Mouse (Mus musculus): ENCODE measurements around the gene Adnp. TPM values are rescaled to one million over a fixed set of nuclear protein-coding genes. Genes with fewer than 3 reads are reported as not detected.

Adnp gene
- polyA plus RNA-seq, 1 experiment from 2014 or later: 1.4 TPM

- 57% methylated on average over 22 of the region's 22 CpGs for WGBS
- 0 out of 2 replicates have a peak, but pooled peaks have one; percentile 6 for ATAC-seq (ENCODE audit: insufficient read depth, low FRiP score)
- Histone ChIP-seq H3K27me3 (ENCODE audit: control insufficient read depth, insufficient read depth, low read length) (no peaks in the 10 kb centered on the region), H3K4me2 (ENCODE audit: low read depth, low read length) (no peak overlapping the region), H3K4me3 (replicated peaks; ENCODE audit: low read length) (no peak overlapping the region), H3K9me3 (replicated peaks; ENCODE audit: control insufficient read depth, low read length) (no peaks in the 10 kb centered on the region), H3K36me3 (ENCODE audit: control insufficient read depth, insufficient read depth, low read length) (no peaks in the 10 kb centered on the region), H3K9ac (ENCODE audit: low read length) (peak overlapping the region; percentile 35; the same call in 1 of the 2 replicates), H3K4me1 (ENCODE audit: control insufficient read depth, insufficient read depth, low read length) (peaks cover 16% of the 10 kb centered on the region), H3K27ac (ENCODE audit: low read length) (no peak overlapping the region)
Measured at GRCm38 (mm10) chr2:168147722-168148432, 59.0 kb downstream of the Adnp start.

GRCm38 (mm10) chr2:168145437-168145836, 61.5 kb downstream of the Adnp start:
- no peak overlapping the region for H3K9ac ChIP-seq (ENCODE audit: low read length)
- ATAC-seq (ENCODE audit: insufficient read depth, low FRiP score): peak; percentile 42; the same call in 1 of the 2 replicates
- no peaks in the 10 kb centered on the region for H3K27me3 ChIP-seq (ENCODE audit: control insufficient read depth, insufficient read depth, low read length)

GRCm38 (mm10) chr2:168143794-168144193, 63.1 kb downstream of the Adnp start:
- H3K36me3 ChIP-seq (ENCODE audit: control insufficient read depth, insufficient read depth, low read length): no peaks in the 10 kb centered on the region
- H3K27ac ChIP-seq (ENCODE audit: low read length): no peak overlapping the region
- no peaks in the 10 kb centered on the region for H3K9me3 ChIP-seq (replicated peaks; ENCODE audit: control insufficient read depth, low read length)
- no peak overlapping the region for H3K4me2 ChIP-seq (ENCODE audit: low read depth, low read length)
- H3K4me1 ChIP-seq (ENCODE audit: control insufficient read depth, insufficient read depth, low read length): peaks cover 16% of the 10 kb centered on the region
- 51% methylated on average over 5 of the region's 5 CpGs for WGBS
- no peak overlapping the region for H3K9ac ChIP-seq (ENCODE audit: low read length)
- no peaks in the 10 kb centered on the region for H3K27me3 ChIP-seq (ENCODE audit: control insufficient read depth, insufficient read depth, low read length)
- ATAC-seq (ENCODE audit: insufficient read depth, low FRiP score): no peak
- no peak overlapping the region for H3K4me3 ChIP-seq (replicated peaks; ENCODE audit: low read length)

More at GRCm38 (mm10) chr2:168145437-168145836, 61.5 kb downstream of the Adnp start:
- H3K27ac ChIP-seq (ENCODE audit: low read length): 0 out of 2 replicates have a peak overlapping the region, but pooled peaks have one; percentile 15
- H3K4me3 ChIP-seq (replicated peaks; ENCODE audit: low read length): no peak overlapping the region
- H3K36me3 ChIP-seq (ENCODE audit: control insufficient read depth, insufficient read depth, low read length): no peaks in the 10 kb centered on the region
- no peaks in the 10 kb centered on the region for H3K9me3 ChIP-seq (replicated peaks; ENCODE audit: control insufficient read depth, low read length)
- WGBS: 36% methylated on average over 2 of the region's 2 CpGs
- H3K4me2 ChIP-seq (ENCODE audit: low read depth, low read length): no peak overlapping the region
- peaks cover 16% of the 10 kb centered on the region for H3K4me1 ChIP-seq (ENCODE audit: control insufficient read depth, insufficient read depth, low read length)

GRCm38 (mm10) chr2:168137161-168137560, 69.8 kb downstream of the Adnp start:
- Histone ChIP-seq H3K27me3 (ENCODE audit: control insufficient read depth, insufficient read depth, low read length) (no peaks in the 10 kb centered on the region), H3K4me1 (ENCODE audit: control insufficient read depth, insufficient read depth, low read length) (no peaks in the 10 kb centered on the region), H3K36me3 (ENCODE audit: control insufficient read depth, insufficient read depth, low read length) (no peaks in the 10 kb centered on the region), H3K9ac (ENCODE audit: low read length) (no peak overlapping the region), H3K4me2 (ENCODE audit: low read depth, low read length) (no peak overlapping the region), H3K9me3 (replicated peaks; ENCODE audit: control insufficient read depth, low read length) (no peaks in the 10 kb centered on the region), H3K4me3 (replicated peaks; ENCODE audit: low read length) (no peak overlapping the region), H3K27ac (ENCODE audit: low read length) (no peak overlapping the region)
- no peak for ATAC-seq (ENCODE audit: insufficient read depth, low FRiP score)
- 74% methylated on average over 15 of the region's 15 CpGs for WGBS

Small RNA genes within 50 kb of the gene (microRNA-seq; reads per million reads assigned to microRNA genes)
- not detected for gene Gm24561

Other genes with a start within 250 kb of the Adnp start
- 3.5 and 3.6 TPM in 2 replicates for gene Ripor3, start 196.5 kb downstream of the Adnp start, polyA plus RNA-seq (2015; fragmentation: Nextera tagmentation; extraction: Ambion mirVana)
- 8.3 TPM in 2 replicates for gene Pard6b, start 126.1 kb downstream of the Adnp start, polyA plus RNA-seq (2015; fragmentation: Nextera tagmentation; extraction: Ambion mirVana)
- gene Gm20716, start 23.3 kb upstream of the Adnp start, polyA plus RNA-seq (2015; fragmentation: Nextera tagmentation; extraction: Ambion mirVana): 12.3 and 12.6 TPM in 2 replicates
- 96.2 and 118 TPM in 2 replicates for gene Dpm1, start 23.5 kb upstream of the Adnp start, polyA plus RNA-seq (2015; fragmentation: Nextera tagmentation; extraction: Ambion mirVana)
- gene Mocs3, start 23.5 kb upstream of the Adnp start, polyA plus RNA-seq (2015; fragmentation: Nextera tagmentation; extraction: Ambion mirVana): 2.4 and 3.4 TPM in 2 replicates
- gene Kcng1, start 74.6 kb upstream of the Adnp start, polyA plus RNA-seq (2015; fragmentation: Nextera tagmentation; extraction: Ambion mirVana): 5.0 and 5.7 TPM in 2 replicates

Data from stomach, embryonic 16.5 days (tissue).